Mouse (Mus musculus) hindbrain, embryonic 14.5 days (tissue): ENCODE measurements around the gene Apol10a. TPM values are rescaled to one million over a fixed set of nuclear protein-coding genes. Genes with fewer than 3 reads are reported as not detected.
"Not testable (repeated sequence)": the region's sequence is repeated elsewhere in the genome, so short reads cannot be mapped to it uniquely, and the experiment has no call there.

Experiments used
- ATAC-seq: fragments of 200-750 bp; cut with Nextera tagmentation; 2 replicates; pipeline ENCODE4 v1.8.0; 2017; ENCODE audit warnings: moderate number of reproducible peaks, mild to moderate bottlenecking, moderate TSS enrichment, moderate library complexity; ENCODE audit not compliant: low FRiP score
- DNase-seq: peaks from one replicate; pipeline ENCODE4 v3.0.0-alpha.2; 2015; ENCODE audit warnings: low spot score
- H3K27ac ChIP-seq: fragments of 300-500 bp; sonication (generic); 2 replicates; pipeline ENCODE4 v1.5.1; 2014; ENCODE audit warnings: mild to moderate bottlenecking, moderate library complexity
- H3K27me3 ChIP-seq: fragments of 300-500 bp; sonication (generic); 2 replicates; pipeline ENCODE4 v1.6.1; 2014; ENCODE audit warnings: mild to moderate bottlenecking, low read length, mixed read lengths; ENCODE audit not compliant: control insufficient read depth, insufficient read depth
- H3K36me3 ChIP-seq: fragments of 300-500 bp; sonication (generic); replicated peaks from 2 replicates; pipeline ENCODE4 v1.6.1; 2014; ENCODE audit not compliant: control insufficient read depth, insufficient read depth
- H3K4me1 ChIP-seq: fragments of 300-500 bp; sonication (generic); replicated peaks from 2 replicates; pipeline ENCODE4 v1.6.1; 2014; ENCODE audit warnings: antibody characterized with exemption, low read length, mixed read lengths; ENCODE audit not compliant: control insufficient read depth, insufficient read depth
- H3K4me2 ChIP-seq: fragments of 300-500 bp; sonication (generic); replicated peaks from 2 replicates; pipeline ENCODE4 v1.6.1; 2014; ENCODE audit warnings: mild to moderate bottlenecking, moderate library complexity
- H3K4me3 ChIP-seq: fragments of 300-500 bp; sonication (generic); replicated peaks from 2 replicates; pipeline ENCODE4 v1.5.1; 2014; ENCODE audit warnings: mild to moderate bottlenecking, low read length
- H3K9ac ChIP-seq: fragments of 300-500 bp; sonication (generic); 2 replicates; pipeline ENCODE4 v1.6.1; 2014
- H3K9me3 ChIP-seq: fragments of 300-500 bp; sonication (generic); 2 replicates; pipeline ENCODE4 v1.6.1; 2016; ENCODE audit warnings: low read length; ENCODE audit not compliant: control insufficient read depth
- WGBS: fragments of 180-500 bp; shearing (Covaris S2); extraction: QIAGEN DNeasy Blood & Tissue Kit; methylation state at CpG from one replicate; pipeline ENCODE4 v1.1.7; 2014; 5-methylcytosine and 5-hydroxymethylcytosine counted together
- polyA plus RNA-seq: library from polyadenylated mRNA; unstranded; fragments of >200 nt; fragmentation: Nextera tagmentation; extraction: Ambion mirVana; gene quantifications from 2 replicates; pipeline ENCODE4 v1.2.1, GENCODE M21; 2014

Apol10a gene
- polyA plus RNA-seq = not detected in 2 replicates

DNA sequence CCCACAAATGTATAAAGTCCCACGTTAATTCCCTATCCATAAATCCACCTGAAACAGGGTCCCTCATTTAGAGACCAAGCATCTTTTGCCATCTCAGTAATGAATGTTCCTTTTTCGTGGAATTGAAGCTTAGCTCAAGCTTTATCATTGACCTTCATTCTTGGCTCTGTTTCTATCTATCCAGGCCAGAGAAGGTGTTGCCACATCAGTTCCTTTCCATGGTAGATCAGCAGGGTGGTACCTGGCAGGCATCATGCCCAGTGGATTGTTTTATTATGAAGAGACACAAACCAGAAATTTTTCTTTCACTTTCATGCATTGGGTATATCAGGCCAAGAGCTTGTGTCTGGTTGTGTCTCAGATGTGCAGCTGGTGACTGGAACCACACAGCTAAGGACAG, at the start of gene Apol10a:
Gene Apol10a (plus strand): TSS at position 355 of the 400 bp plus-strand sequence.
- H3K4me2 ChIP-seq, H3K4me3 ChIP-seq, H3K9ac ChIP-seq, H3K9me3 ChIP-seq, H3K27ac ChIP-seq, ATAC-seq, DNase-seq, H3K36me3 ChIP-seq, H3K27me3 ChIP-seq, H3K4me1 ChIP-seq: not testable (repeated sequence)
- WGBS = 90% methylated on average over 2 of the region's 2 CpGs

- not testable (repeated sequence) for DNase-seq, H3K4me1 ChIP-seq, H3K27ac ChIP-seq, H3K9ac ChIP-seq, H3K27me3 ChIP-seq, H3K4me3 ChIP-seq, H3K9me3 ChIP-seq, ATAC-seq, H3K4me2 ChIP-seq, H3K36me3 ChIP-seq
- WGBS = 66% methylated on average over 8 of the region's 10 CpGs
Observed at GRCm38 (mm10) chr15:77428690-77429448, 48.0 kb upstream of the Apol10a start.

GRCm38 (mm10) chr15:77444746-77445145, 32.1 kb upstream of the Apol10a start:
- H3K27me3 ChIP-seq, H3K4me3 ChIP-seq, ATAC-seq, H3K27ac ChIP-seq, H3K36me3 ChIP-seq, H3K4me1 ChIP-seq, H3K9me3 ChIP-seq, H3K4me2 ChIP-seq, H3K9ac ChIP-seq, DNase-seq: not testable (repeated sequence)
- 77% methylated on average over 8 of the region's 8 CpGs for WGBS

GRCm38 (mm10) chr15:77445668-77446067, 31.2 kb upstream of the Apol10a start:
- H3K36me3 ChIP-seq, H3K9me3 ChIP-seq, H3K4me1 ChIP-seq, H3K4me3 ChIP-seq, DNase-seq, H3K4me2 ChIP-seq, H3K27ac ChIP-seq, H3K9ac ChIP-seq, ATAC-seq, H3K27me3 ChIP-seq: not testable (repeated sequence)
- WGBS = 80% methylated on average over 1 of the region's 1 CpGs

DNA sequence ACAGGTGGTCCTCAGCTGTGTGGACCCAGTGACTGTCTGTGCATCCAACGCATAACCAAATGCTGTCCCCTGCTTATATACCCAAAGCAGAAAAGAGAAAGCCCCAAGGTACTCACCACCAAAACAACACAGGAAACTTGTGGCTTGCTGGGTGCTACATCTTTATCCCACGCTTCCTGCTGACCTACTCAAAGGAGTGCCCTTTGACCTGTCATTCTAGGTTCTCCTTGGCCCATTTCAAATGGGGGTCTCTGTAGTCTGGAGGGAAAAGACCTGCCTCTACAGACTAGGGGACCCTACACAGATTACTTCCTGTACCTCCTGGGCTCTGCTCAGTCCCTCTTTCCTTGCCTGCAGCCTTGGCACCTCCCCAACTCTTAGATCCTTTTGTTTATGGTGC, 29.5 kb upstream of the Apol10a start, which contains the start of gene Apol7b:
Gene Apol7b (minus strand): TSS at position 101 of the 400 bp plus-strand sequence.
- H3K9me3 ChIP-seq, ATAC-seq: not testable (repeated sequence)
- WGBS = 95% methylated on average over 2 of the region's 2 CpGs

DNA sequence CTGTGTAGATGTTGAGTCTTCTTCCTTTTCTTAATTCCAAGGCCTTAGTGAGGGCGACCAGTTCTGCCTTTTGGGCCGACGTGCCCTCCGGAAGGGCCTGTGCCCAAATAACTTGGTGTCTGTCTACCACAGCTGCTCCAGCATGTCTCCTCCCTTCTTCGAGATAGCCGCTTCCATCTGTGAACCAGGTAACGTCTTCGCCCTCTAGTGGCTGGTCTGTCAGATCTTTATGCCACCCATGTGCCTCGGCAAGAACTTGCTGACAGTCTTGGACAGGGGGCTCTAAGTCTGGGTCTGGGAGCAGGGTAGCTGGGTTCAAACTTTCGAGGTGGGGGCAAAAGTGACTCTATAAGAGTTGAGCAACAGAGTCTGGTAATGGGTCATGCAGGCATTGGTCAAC, 26.9 kb upstream of the Apol10a start:
- H3K27me3 ChIP-seq, H3K27ac ChIP-seq, H3K36me3 ChIP-seq, DNase-seq, H3K4me2 ChIP-seq, H3K4me1 ChIP-seq, H3K4me3 ChIP-seq, H3K9ac ChIP-seq, ATAC-seq, H3K9me3 ChIP-seq: not testable (repeated sequence)
- 57% methylated on average over 10 of the region's 10 CpGs for WGBS

More for the DNA sequence above, 29.5 kb upstream of the Apol10a start, which contains the start of gene Apol7b:
- H3K27me3 ChIP-seq, DNase-seq, H3K4me1 ChIP-seq, H3K4me3 ChIP-seq, H3K27ac ChIP-seq, H3K9ac ChIP-seq, H3K4me2 ChIP-seq, H3K36me3 ChIP-seq: not testable (repeated sequence)

DNA sequence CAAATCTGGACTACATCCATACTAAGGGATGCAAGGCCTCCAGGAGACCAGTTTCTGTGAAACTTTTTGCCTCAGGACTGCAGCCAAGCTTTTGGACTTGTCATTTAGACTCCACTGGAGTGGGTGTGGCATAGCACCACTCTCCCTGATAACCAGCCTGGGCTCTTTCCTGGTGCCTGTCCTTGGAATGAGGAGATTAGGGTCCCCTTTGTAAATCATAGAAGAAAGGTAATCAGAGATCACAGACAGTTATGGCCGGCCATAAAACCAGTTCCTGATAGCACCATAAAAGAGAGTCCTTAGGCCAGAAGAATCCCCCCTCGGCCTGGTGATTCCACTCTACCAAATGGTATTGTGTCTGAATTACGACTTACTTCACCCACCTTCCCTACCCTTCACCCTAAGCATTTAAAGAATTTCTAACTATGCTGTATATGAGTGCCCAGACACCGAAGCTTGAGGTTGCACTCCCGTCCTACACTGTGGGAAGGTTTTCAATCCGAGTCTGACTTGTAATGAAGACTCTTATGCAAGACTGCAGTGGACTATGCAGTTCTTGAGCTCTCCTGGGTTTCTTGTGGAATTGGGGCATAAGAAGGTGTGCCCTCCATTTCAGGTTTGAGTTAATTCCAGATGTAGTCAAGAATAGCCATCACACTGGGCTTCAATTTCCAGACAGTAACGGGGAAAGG, 2.0 kb upstream of the Apol10a start:
- not testable (repeated sequence) for H3K27me3 ChIP-seq, H3K4me2 ChIP-seq, H3K9ac ChIP-seq, H3K9me3 ChIP-seq, H3K4me1 ChIP-seq, DNase-seq, H3K4me3 ChIP-seq, H3K27ac ChIP-seq, H3K36me3 ChIP-seq, ATAC-seq
- WGBS = 87% methylated on average over 7 of the region's 7 CpGs

DNA sequence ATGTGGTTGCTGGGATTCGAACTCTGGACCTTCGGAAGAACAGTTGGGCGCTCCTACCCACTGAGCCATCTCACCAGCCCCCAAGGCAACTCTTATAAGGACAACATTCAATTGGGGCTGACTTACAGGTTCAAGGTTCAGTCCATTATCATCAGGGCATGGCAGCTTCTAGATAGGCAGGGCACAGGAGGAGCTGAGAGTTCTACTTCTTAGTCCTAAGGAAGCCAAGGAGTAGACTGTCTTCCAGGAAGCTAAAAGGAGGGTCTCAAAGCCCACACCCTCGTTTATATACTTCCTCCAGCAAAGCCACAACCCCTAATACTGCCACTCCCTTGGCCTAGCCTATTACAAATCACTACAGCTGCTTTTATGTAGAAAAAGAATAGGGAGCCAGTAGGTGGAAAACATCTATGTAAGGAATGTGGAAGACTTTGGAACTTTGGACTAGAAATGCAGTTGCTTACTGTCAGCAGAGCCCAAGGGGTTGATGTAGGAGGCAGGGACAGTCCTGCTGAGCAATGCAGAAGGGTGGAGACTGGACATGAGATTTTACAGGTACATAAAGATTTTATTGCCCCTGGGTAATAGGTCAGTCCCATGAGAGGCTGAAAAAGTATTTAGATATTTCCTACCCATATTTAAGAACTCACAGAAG, 5.4 kb downstream of the Apol10a start:
- 70% methylated on average over 4 of the region's 4 CpGs for WGBS
- Histone ChIP-seq H3K27ac (no peak overlapping the region), H3K4me1 (no peaks in the 10 kb centered on the region), H3K27me3 (no peaks in the 10 kb centered on the region), H3K9ac (no peak overlapping the region), H3K9me3 (no peaks in the 10 kb centered on the region), H3K4me3 (no peak overlapping the region), H3K36me3 (no peaks in the 10 kb centered on the region), H3K4me2 (no peak overlapping the region)
- ATAC-seq (no peak), DNase-seq (no peak)

- H3K27me3 ChIP-seq, H3K4me3 ChIP-seq, H3K4me1 ChIP-seq, DNase-seq, H3K4me2 ChIP-seq, ATAC-seq, H3K9me3 ChIP-seq, H3K27ac ChIP-seq, H3K36me3 ChIP-seq, H3K9ac ChIP-seq: not testable (repeated sequence)
- no CpG with 5 or more reads among the region's 1 CpGs for WGBS
Observed at GRCm38 (mm10) chr15:77493181-77493580, 16.3 kb downstream of the Apol10a start.
